Comparison of ENCODE assay signal across 10 mouse cellular contexts in the genomic region with DNA sequence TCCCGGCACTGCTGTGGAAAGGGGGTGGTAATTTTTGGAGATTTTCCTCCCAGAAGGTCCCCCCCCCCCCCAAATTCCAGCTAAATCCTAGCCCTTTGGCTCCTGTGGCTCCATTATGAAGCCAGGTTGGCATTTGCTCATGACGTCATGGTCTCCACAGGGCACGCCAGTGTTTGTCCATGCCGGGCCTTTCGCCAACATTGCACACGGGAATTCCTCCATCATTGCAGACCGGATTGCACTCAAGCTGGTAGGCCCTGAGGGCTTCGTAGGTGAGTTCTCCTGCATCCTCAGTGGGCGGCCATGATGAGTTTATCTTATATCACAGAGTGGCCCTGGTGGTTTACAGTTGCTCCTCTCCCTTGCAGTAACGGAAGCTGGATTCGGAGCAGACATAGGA. TPM values are rescaled to one million over a fixed set of nuclear protein-coding genes. Genes with fewer than 3 reads are reported as not detected.
DNase-seq lines count a peak whose midpoint lies in the region; ATAC-seq lines count a peak whose summit lies in the region.
"Had no signal": no experiment of that assay in that cellular context is flagged by ENCODE, and none has a peak within 500 bp of the region (broad histone marks: within the 10 kb centered on the region; RNA-seq: fewer than 3 reads in every experiment).

No protein-coding gene starts in this region.

- H3K4me2 ChIP-seq in hindbrain, embryonic 13.5 days = no peak overlapping the region
- no peak overlapping the region for H3K4me2 ChIP-seq in limb, embryonic 15.5 days
- no peak overlapping the region for H3K4me2 ChIP-seq in intestine, embryonic 16.5 days (ENCODE audit: low read depth, low read length)

- no peak overlapping the region for H3K9ac ChIP-seq in hindbrain, embryonic 13.5 days
- no peak overlapping the region for H3K9ac ChIP-seq in limb, embryonic 15.5 days
- no peak overlapping the region for H3K9ac ChIP-seq in intestine, embryonic 16.5 days (ENCODE audit: low read depth, low read length)

- no peak for DNase-seq in hindbrain, embryonic 10.5 days (ENCODE audit: low spot score)
- DNase-seq in brain, adult 2 months (ENCODE audit: low read depth, low spot score) = peak; percentile 84
- peak; percentile 78 to 80 for DNase-seq in cerebellum, adult 18-20 months
- DNase-seq in ovary, postnatal 36 days (ENCODE audit: low spot score) = no peak
- DNase-seq: heart, adult 2 months; thymus, postnatal 25 days had no signal

- peak overlapping the region; percentile 42; the same call in 1 of the 2 replicates for H3K27ac ChIP-seq in hindbrain, embryonic 13.5 days
- no peak overlapping the region for H3K27ac ChIP-seq in hindbrain, embryonic 10.5 days
- peak overlapping the region; percentile 35 for H3K27ac ChIP-seq in limb, embryonic 15.5 days
- H3K27ac ChIP-seq in intestine, embryonic 16.5 days (ENCODE audit: low read length) = no peak overlapping the region
- H3K27ac ChIP-seq: heart, adult 2 months had no signal

- ATAC-seq in hindbrain, embryonic 13.5 days (ENCODE audit: low FRiP score) = no peak
- ATAC-seq in limb, embryonic 15.5 days (ENCODE audit: insufficient number of reproducible peaks, low FRiP score, low TSS enrichment, low read depth) = no peak
- ATAC-seq in intestine, embryonic 16.5 days = no peak

- peaks cover 17% of the 10 kb centered on the region for H3K4me1 ChIP-seq in hindbrain, embryonic 13.5 days (replicated peaks)
- H3K4me1 ChIP-seq in hindbrain, embryonic 10.5 days (replicated peaks) = peaks cover 5% of the 10 kb centered on the region; the same call in 1 of the 2 replicates
- H3K4me1 ChIP-seq in limb, embryonic 15.5 days = peaks cover 13% of the 10 kb centered on the region
- peaks cover 3% of the 10 kb centered on the region; the same call in 1 of the 2 replicates for H3K4me1 ChIP-seq in intestine, embryonic 16.5 days (ENCODE audit: control insufficient read depth, insufficient read depth, low read length)

- no peaks in the 10 kb centered on the region for H3K27me3 ChIP-seq in hindbrain, embryonic 13.5 days
- H3K27me3 ChIP-seq in hindbrain, embryonic 10.5 days (ENCODE audit: insufficient read depth, poor library complexity, severe bottlenecking) = no peaks in the 10 kb centered on the region
- H3K27me3 ChIP-seq in limb, embryonic 15.5 days = no peaks in the 10 kb centered on the region
- H3K27me3 ChIP-seq in intestine, embryonic 16.5 days (replicated peaks; ENCODE audit: control insufficient read depth, insufficient read depth, low read length) = no peaks in the 10 kb centered on the region

- no peaks in the 10 kb centered on the region for H3K9me3 ChIP-seq in hindbrain, embryonic 13.5 days
- H3K9me3 ChIP-seq in hindbrain, embryonic 10.5 days = no peaks in the 10 kb centered on the region
- H3K9me3 ChIP-seq in limb, embryonic 15.5 days = no peaks in the 10 kb centered on the region
- H3K9me3 ChIP-seq in intestine, embryonic 16.5 days (ENCODE audit: control insufficient read depth, low read length) = no peaks in the 10 kb centered on the region

- H3K36me3 ChIP-seq in hindbrain, embryonic 13.5 days = peaks cover 28% of the 10 kb centered on the region
- H3K36me3 ChIP-seq in hindbrain, embryonic 10.5 days = peaks cover 93% of the 10 kb centered on the region
- peaks cover 49% of the 10 kb centered on the region for H3K36me3 ChIP-seq in limb, embryonic 15.5 days
- H3K36me3 ChIP-seq in intestine, embryonic 16.5 days (ENCODE audit: control insufficient read depth, insufficient read depth, low read length) = peaks cover 8% of the 10 kb centered on the region

- WGBS in hindbrain, embryonic 13.5 days = 89% methylated on average over 11 of the region's 11 CpGs
- 95% methylated on average over 11 of the region's 11 CpGs for WGBS in hindbrain, embryonic 10.5 days
- WGBS in limb, embryonic 15.5 days = 76% methylated on average over 11 of the region's 11 CpGs
- WGBS in intestine, embryonic 16.5 days = 90% methylated on average over 11 of the region's 11 CpGs

- H3K4me3 ChIP-seq in hindbrain, embryonic 13.5 days = no peak overlapping the region
- H3K4me3 ChIP-seq in hindbrain, embryonic 10.5 days = no peak overlapping the region
- H3K4me3 ChIP-seq in limb, embryonic 15.5 days = no peak overlapping the region
- H3K4me3 ChIP-seq in intestine, embryonic 16.5 days (ENCODE audit: low read length) = no peak overlapping the region
- H3K4me3 ChIP-seq: heart, adult 2 months had no signal

RNA-seq across cellular contexts. Expression of gene Akap5, which starts 21.2 kb away (rescaled TPM):
- polyA plus RNA-seq in hindbrain, embryonic 13.5 days (2015; fragmentation: Nextera tagmentation; extraction: Ambion mirVana) = 7.4 and 7.9 TPM in 2 replicates
- polyA plus RNA-seq in hindbrain, embryonic 10.5 days (2016; fragmentation: Nextera tagmentation; extraction: Ambion mirVana) = 3.7 and 4.0 TPM in 2 replicates
- 1.0 and 1.2 TPM in 2 replicates for polyA plus RNA-seq in limb, embryonic 15.5 days (2015; fragmentation: Nextera tagmentation; extraction: Ambion mirVana)
- 2.6 and 2.8 TPM in 2 replicates for polyA plus RNA-seq in intestine, embryonic 16.5 days (2015; fragmentation: Nextera tagmentation; extraction: Ambion mirVana)

RNA-seq across cellular contexts. Expression of gene Mthfd1, which starts 48.4 kb away (rescaled TPM):
- polyA plus RNA-seq in hindbrain, embryonic 13.5 days (2015; fragmentation: Nextera tagmentation; extraction: Ambion mirVana) = 26.3 and 27.1 TPM in 2 replicates
- polyA plus RNA-seq in hindbrain, embryonic 10.5 days (2016; fragmentation: Nextera tagmentation; extraction: Ambion mirVana) = 62.5 and 85.6 TPM in 2 replicates
- polyA plus RNA-seq in limb, embryonic 15.5 days (2015; fragmentation: Nextera tagmentation; extraction: Ambion mirVana) = 55.6 and 57.8 TPM in 2 replicates
- polyA plus RNA-seq in intestine, embryonic 16.5 days (2015; fragmentation: Nextera tagmentation; extraction: Ambion mirVana) = 93.6 and 98.8 TPM in 2 replicates

RNA-seq across cellular contexts. Expression of gene Tex21, which starts 56.9 kb away (rescaled TPM):
- 0.08 TPM in 1 of 2 replicates, not detected in the other for polyA plus RNA-seq in hindbrain, embryonic 13.5 days (2015; fragmentation: Nextera tagmentation; extraction: Ambion mirVana)
- not detected in 2 replicates for polyA plus RNA-seq in hindbrain, embryonic 10.5 days (2016; fragmentation: Nextera tagmentation; extraction: Ambion mirVana)
- polyA plus RNA-seq in limb, embryonic 15.5 days (2015; fragmentation: Nextera tagmentation; extraction: Ambion mirVana) = 0.17 TPM in 1 of 2 replicates, not detected in the other
- polyA plus RNA-seq in intestine, embryonic 16.5 days (2015; fragmentation: Nextera tagmentation; extraction: Ambion mirVana) = 0.06 TPM in 1 of 2 replicates, not detected in the other
- polyA plus RNA-seq: heart, adult 2 months; lung, embryonic 16.5 days had no signal

Comparison
In these comparisons a context has a peak if more than half of its experiments do, and no peak if none do; other contexts are left out.
1. H3K27ac ChIP-seq: peak in hindbrain, embryonic 13.5 days (single experiment) and limb, embryonic 15.5 days (single experiment); none in hindbrain, embryonic 10.5 days (single experiment) and intestine, embryonic 16.5 days (single experiment).
2. DNase-seq: peak in brain, adult 2 months (single experiment) and cerebellum, adult 18-20 months (2 of 2); none in hindbrain, embryonic 10.5 days (single experiment) and ovary, postnatal 36 days (single experiment).